Mouse (Mus musculus) urinary bladder, adult 2 months (tissue): ENCODE measurements around the gene Tlr4. TPM values are rescaled to one million over a fixed set of nuclear protein-coding genes. Genes with fewer than 3 reads are reported as not detected.

ENCODE experiments used
- DNase-seq: peaks from one replicate; pipeline ENCODE4 v3.0.0; 2022; ENCODE audit warnings: low spot score
- polyA plus RNA-seq: library from polyadenylated mRNA; depleted of rRNA; stranded (reverse); fragments of >200 nt; gene quantifications from 2 replicates; pipeline ENCODE4 v1.2.3, GENCODE M21; 2012

Tlr4 gene
- polyA plus RNA-seq, 1 experiment, result 6.3 TPM

DNA sequence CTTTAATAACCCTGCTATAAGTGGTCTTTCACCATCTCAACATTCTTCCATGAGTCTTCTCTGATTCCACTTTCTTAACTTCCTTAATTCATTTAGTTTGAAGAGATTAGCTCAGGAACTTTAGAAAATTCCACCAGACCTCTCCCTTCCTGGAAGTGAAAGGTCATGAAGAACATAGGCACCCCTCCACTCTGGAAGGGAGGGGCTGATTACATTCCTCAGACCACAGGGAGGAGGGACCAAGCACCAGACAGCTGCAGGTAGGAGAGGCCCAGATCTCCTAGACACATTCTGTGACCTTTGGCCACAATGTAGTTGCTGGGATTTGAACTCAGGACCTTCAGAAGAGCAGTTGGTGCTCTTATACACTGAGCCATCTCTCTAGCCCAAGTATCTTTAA, 72.7 kb downstream of the Tlr4 start:
- no peak for DNase-seq

DNA sequence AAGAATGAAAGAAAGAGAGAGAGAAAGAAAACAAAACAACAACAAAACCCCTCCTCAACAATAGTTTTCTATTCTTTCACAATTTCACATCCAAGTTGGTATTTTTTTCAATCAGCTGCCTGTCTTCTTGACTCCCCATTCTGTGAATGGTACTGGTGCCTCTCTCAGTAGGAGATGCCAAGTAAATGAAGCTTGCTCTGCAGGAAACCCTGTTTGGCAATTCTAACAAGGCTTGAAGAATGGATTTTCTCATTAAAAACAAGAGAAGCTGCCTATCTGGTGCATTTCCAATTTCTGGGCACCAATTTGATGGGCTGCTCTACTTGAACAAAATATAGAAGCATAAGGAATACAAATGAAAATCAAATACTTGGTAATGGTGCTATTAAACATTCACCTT, 74.1 kb downstream of the Tlr4 start:
- no peak for DNase-seq

DNA sequence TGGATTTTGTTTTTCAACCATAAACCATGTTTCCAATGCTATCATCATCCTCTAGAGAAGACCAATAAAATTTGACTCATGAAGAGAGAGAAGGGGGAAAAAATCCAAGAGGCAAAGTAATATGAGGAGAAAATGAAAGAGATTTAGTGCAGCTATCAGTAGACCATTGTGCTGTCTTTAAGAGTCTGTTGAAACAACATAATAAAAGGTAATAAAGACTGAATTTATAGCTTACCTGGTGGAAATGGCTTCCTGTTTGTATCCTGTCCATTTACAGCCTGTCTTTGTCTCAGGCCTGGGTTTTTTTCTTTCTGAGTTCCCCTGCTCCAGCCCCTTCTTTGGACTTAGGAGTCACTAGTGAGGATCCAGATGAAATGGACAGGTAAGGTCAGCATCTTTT, 81.0 kb downstream of the Tlr4 start:
- no peak for DNase-seq

DNA sequence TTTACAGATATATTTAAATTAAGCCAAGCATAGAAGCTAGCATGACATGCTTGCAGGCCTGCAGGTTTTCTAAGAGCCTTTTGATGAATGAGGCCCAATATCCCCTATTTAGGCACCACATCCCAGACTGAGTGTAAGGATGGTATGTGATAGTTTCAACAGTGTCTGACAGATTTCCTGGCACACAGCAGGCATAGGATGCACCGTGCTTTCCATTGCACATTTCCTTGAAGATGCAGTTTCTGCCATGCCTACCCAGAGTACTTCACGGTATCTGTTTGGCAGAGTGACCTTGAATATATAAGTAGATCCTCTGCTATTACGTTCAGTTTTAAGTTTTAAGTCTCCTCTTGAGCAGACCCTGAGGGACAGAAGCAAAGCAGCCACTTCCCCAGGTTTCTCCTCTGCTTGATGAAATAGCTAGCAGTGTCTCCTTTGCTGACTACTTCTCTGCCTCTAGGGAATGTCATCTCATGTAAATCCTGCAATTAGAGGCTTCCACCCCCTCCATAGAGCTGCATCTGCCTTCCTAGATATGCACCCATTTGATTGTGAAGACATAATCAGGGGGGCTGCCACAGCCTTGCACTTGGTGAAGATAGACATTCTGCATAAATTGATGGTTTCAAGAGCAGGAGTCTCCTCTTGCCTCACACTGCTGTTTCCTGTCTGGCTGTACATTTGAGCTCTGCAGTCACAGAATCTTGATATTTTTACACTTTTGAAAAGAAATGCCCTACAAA, 92.4 kb downstream of the Tlr4 start:
- DNase-seq, result no peak

DNA sequence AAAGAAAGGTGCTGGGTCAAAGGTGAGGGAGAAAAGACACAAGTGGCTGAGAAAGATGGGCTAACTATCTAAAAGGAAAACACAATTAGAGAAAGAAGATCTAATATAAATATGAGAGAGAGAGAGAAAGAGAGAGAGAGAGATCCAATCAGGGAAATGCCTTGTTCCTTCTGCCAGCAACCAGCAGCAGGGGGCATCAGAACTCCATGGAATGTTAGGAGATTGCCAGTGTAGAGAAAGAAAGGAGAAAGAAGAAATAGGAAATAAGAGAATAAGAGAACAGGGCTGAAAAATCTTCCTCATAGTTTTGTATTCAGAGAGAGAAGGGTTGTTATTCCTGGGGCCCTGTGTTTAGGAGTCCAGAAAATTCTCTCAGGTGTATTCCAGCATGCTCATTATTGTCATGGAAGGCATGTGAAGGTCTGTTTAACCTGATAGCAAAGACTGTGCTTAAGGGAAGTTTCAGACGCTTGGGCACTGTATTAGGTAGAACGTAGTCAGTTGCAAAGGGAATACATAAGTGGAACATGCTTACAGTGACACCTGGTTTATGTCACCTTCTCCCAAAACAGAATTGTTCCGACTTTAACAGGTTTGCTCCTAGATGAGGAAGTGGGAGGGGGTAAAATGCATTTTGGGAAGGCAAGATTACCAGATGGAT, 96.4 kb downstream of the Tlr4 start:
- DNase-seq, result no peak

DNA sequence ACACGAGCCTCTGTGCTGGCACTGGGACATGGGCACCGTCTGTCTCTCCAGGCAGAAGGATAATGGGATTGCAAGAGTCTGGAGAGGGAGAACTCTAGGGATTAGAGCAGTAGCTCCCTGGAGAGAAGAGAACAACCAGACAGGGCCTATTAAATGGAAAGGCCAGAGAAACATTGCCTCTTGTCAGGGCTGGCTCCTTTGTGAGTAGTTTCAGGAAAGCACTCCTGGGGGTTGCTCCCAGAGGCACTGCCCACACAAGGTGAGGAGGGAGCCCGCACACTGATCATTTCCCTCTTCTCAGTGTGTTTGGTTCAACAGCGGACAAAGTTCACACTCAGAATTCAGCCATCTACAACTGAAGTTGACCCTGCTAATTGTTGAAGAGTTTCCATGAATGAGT, 98.7 kb downstream of the Tlr4 start:
- DNase-seq, result no peak

DNA sequence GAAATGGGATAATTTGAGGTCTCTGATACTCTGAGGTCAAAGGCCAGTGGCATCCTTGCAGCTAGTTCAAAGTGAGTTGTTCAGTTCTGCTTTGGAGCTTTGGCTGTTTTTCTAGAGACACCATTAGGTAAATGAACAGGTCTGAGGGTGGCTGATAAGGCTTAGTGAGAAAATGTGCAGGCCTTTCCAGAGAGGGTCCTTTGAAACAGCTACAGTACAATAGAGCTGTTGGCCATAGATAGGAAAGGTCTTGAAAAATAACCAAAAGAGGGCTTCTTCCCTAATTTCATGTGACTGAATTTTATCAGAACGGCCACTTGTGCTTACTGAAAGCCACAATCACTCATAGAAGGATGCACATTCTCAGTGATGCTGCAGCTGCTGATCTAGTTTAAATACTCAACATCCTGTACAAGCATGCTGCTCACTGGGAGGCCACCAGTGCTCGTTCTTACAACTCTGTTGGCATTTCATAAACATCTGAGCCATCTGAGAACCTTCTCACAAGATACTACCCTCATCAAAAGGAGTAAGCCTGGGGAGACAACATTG, 100.2 kb downstream of the Tlr4 start:
- DNase-seq, result no peak

DNA sequence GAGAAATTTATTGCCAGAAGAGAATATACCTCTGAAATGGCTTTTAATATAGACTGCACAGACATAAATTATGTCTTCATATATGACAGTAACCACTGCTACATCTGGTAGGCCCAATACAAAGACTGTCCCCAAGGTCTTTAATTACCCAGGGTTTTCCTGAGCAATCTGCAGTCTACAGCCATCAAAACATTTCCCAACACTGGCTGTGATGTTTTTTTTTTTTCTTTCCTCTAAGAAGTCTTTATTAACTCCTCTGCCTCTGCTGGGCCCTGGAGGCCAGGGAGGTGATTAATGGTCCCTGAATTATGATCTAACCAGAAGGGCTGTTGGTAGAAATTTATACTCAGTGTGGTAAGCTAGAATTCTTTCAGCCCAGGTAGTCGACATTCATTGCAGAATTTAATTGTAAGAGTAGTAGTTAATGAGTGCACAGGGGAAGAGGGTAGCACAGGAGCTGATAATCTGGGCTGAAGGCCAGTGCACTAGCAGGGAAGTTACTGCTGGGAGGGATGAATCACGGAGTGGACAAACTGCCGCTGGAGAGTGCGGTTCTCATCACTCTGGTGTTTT, 111.2 kb downstream of the Tlr4 start:
- no peak for DNase-seq

DNA sequence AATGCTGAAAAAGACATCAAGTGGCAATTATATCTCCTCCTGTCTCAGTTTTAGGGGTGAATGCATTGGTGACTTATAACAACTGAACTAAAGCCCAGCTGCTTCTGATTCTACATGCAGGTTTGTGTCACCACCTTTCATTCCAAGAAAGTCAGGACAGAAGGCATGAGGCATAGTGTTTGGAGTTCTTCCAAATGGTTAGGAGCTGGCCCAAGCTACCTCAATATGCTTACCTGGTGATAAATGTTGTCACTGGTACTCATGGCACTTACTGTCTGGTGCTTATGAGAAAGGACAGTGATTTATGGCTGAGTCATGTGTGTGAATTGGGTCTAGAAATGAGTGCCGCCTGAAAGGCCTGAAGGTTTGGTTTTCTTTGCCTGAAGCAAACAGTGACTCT, 114.5 kb downstream of the Tlr4 start:
- DNase-seq, result no peak

DNA sequence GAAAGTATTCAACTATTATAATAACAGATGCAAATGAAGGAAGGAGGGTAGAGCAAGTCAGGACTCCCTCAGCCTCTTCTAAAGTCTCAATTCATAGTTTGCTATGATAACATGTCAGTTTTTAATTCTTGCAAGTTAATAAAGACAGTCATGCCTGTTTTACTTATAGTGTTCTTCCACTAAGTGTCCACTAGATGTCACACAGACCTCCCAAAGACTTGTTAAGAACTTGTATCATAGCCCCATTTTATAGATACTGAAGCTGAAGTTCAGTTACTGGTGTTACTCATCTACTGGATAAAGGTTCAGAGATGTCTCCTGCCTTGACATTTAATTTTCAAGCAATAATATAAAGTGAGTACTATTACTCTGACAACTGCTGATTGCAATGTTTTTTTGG, 116.3 kb downstream of the Tlr4 start:
- DNase-seq, result no peak

DNA sequence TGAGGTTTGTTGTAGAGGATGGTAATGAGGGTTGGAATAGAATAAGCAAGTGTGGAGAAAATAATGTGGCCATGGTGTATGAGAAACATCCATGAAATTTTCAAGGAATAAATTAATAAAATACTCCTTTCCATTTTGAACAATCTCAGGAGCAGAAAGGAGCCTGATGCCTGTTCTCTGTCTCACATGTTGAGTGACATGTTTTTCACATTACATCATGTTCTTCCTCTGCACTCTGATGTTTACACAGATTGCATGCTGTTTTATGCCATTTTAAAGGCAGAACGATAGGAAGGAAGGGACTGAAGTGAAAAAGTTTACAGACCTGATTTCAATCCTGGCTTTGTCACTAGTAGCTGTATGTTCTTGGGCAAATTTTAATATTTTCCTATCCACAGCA, 120.3 kb downstream of the Tlr4 start:
- DNase-seq, result no peak

DNA sequence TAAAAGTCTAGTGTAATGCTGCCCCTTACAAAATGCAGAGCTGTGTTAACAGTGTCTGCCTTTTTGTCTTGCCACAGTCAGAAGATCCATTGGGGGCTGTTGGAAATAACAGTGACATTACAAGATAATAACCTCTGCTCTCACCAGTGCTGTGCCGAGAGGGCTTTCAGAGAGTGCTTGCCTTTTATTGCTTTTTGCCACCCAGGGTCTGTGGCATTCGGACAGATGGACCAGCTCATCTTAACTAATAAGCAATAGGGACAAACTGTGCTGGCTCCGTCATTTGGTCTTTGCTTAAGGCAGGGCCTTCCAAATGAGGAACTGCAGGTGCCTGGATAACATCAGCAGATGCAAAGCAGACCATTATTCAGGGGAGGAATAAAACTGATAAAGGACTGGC, 147.5 kb downstream of the Tlr4 start:
- no peak for DNase-seq
